Mouse (Mus musculus): ENCODE measurements around the gene Nrg4.

DNA sequence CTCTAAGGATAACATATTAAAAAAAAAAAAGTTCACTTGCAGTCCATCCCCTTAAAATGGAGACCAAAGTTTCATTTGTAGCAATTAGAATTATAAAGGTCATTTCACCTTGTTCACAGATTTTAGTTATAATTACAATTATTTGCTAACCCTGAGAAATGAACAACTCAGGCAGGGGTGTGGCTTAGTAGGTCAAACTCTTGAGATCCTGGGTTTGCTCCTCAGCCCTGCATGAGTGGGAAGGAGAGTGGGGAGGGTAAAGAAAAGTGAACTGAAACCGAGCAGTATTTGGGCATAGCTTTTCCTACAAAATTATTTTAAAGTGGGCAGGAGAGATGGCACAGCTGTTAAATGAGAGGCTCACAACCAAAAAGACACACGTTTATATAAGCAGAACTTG is 19.6 kb downstream of the Nrg4 start:
- no peak for TF ChIP-seq TCF12 (IDR thresholded peaks at IDR 0.05; ENCODE audit: low read depth, low read length)
- no peak for TF ChIP-seq E2F4 (IDR thresholded peaks at IDR 0.05; ENCODE audit: insufficient replicate concordance, low read depth, low read length)
- TF ChIP-seq NRF1 (IDR thresholded peaks at IDR 0.05; ENCODE audit: low read depth, low read length) = no peak
- no peak for TF ChIP-seq POLR2A (IDR thresholded peaks at IDR 0.05; ENCODE audit: low read depth, low read length)
- TF ChIP-seq CTCF (conservative IDR thresholded peaks at IDR 0.05 in 1 of 2, IDR thresholded peaks at IDR 0.05 in 1 of 2; ENCODE audit: low read depth in 2 of 2, low read length in 2 of 2) = no peak
- no peak for TF ChIP-seq ELF1 (IDR thresholded peaks at IDR 0.05; ENCODE audit: low read depth, low read length)
- TF ChIP-seq MAFK (IDR thresholded peaks at IDR 0.05; ENCODE audit: insufficient replicate concordance, low read length) = no peak
- no peak for TF ChIP-seq TBP (conservative IDR thresholded peaks at IDR 0.05; ENCODE audit: low read depth, low read length)
- no peak for TF ChIP-seq USF2 (conservative IDR thresholded peaks at IDR 0.05; ENCODE audit: low read depth, low read length)
- TF ChIP-seq MAZ (IDR thresholded peaks at IDR 0.05; ENCODE audit: low read depth, low read length) = no peak
- TF ChIP-seq EP300 (IDR thresholded peaks at IDR 0.05; ENCODE audit: low read length) = no peak
- TF ChIP-seq BHLHE40 (IDR thresholded peaks at IDR 0.05; ENCODE audit: low read depth, low read length) = no peak
